Mouse (Mus musculus) liver, embryonic 14.5 days (tissue): ENCODE data around the gene Pcdh15. TPM values are rescaled to one million over a fixed set of nuclear protein-coding genes. Genes with fewer than 3 reads are reported as not detected.

ENCODE experiments used
- ATAC-seq: fragments of 200-750 bp; cut with Nextera tagmentation; 2 replicates; pipeline ENCODE4 v1.8.0; 2017; ENCODE audit warnings: moderate number of reproducible peaks, mild to moderate bottlenecking, moderate library complexity; ENCODE audit not compliant: insufficient read depth
- DNase-seq, 3 experiments: peaks; one replicate each; pipeline ENCODE4 v3.0.0-alpha.2; 2012 to 2013; ENCODE audit warnings: low read depth in 3 of 3, low spot score in 3 of 3
- H3K27ac ChIP-seq: fragments of 300-500 bp; sonication (generic); 2 replicates; pipeline ENCODE4 v1.5.1; 2014; ENCODE audit warnings: moderate library complexity, mild to moderate bottlenecking, control low read depth, inconsistent platforms
- H3K27me3 ChIP-seq: fragments of 300-500 bp; sonication (generic); 2 replicates; pipeline ENCODE4 v1.6.1; 2014; ENCODE audit warnings: mild to moderate bottlenecking, low read length, moderate library complexity; ENCODE audit not compliant: control insufficient read depth, insufficient read depth
- H3K36me3 ChIP-seq: fragments of 300-500 bp; sonication (generic); replicated peaks from 2 replicates; pipeline ENCODE4 v1.6.1; 2014; ENCODE audit warnings: low read depth; ENCODE audit not compliant: control insufficient read depth, insufficient read depth
- H3K4me1 ChIP-seq, 2 experiments: fragments of 200-500 bp in 1 of 2; fragments of 300-500 bp in 1 of 2; sonication (generic) in 1 of 2; replicated peaks; 2 replicates each; pipeline ENCODE4 v1.6.1; 2012 to 2014; ENCODE audit warnings: antibody characterized with exemption in 1 of 2, inconsistent platforms in 1 of 2, low read length in 1 of 2; ENCODE audit not compliant: control insufficient read depth in 2 of 2, insufficient read depth in 2 of 2
- H3K4me2 ChIP-seq: fragments of 300-500 bp; sonication (generic); 2 replicates; pipeline ENCODE4 v1.6.1; 2014; ENCODE audit warnings: low read depth, mild to moderate bottlenecking, control low read depth, moderate library complexity
- H3K4me3 ChIP-seq, 2 experiments: fragments of 200-500 bp in 1 of 2; fragments of 300-500 bp in 1 of 2; sonication (generic) in 1 of 2; 2 replicates each; pipeline ENCODE4 v1.5.1; 2012 to 2014; ENCODE audit warnings: low read depth in 2 of 2, low read length in 2 of 2, mild to moderate bottlenecking in 2 of 2, control low read depth in 1 of 2, inconsistent platforms in 1 of 2, moderate library complexity in 1 of 2; ENCODE audit not compliant: insufficient read depth in 1 of 2
- H3K9ac ChIP-seq: fragments of 300-500 bp; sonication (generic); replicated peaks from 2 replicates; pipeline ENCODE4 v1.6.1; 2014; ENCODE audit warnings: mild to moderate bottlenecking, control low read depth, moderate library complexity
- H3K9me3 ChIP-seq: fragments of 300-500 bp; sonication (generic); 2 replicates; pipeline ENCODE4 v1.6.1; 2016; ENCODE audit warnings: low read length, mixed read lengths; ENCODE audit not compliant: control insufficient read depth
- CTCF ChIP-seq: IDR thresholded peaks from 2 replicates; pipeline ENCODE4 v1.5.1; 2016; ENCODE audit warnings: antibody characterized with exemption, low read depth, control low read depth
- EP300 ChIP-seq: IDR thresholded peaks from 2 replicates; pipeline ENCODE4 v1.6.1; 2016; ENCODE audit warnings: antibody characterized with exemption, low read depth
- WGBS: fragments of 180-500 bp; shearing (Covaris S2); extraction: QIAGEN DNeasy Blood & Tissue Kit; methylation state at CpG from one replicate; pipeline ENCODE4 v1.1.7; 2014; ENCODE audit not compliant: insufficient replicate concordance; 5-methylcytosine and 5-hydroxymethylcytosine counted together
- polyA plus RNA-seq, 2 experiments: library from polyadenylated mRNA; depleted of rRNA in 1 of 2; stranded (reverse) in 1 of 2; unstranded in 1 of 2; fragments of >200 nt; fragmentation: Nextera tagmentation in 1 of 2; extraction: Ambion mirVana in 1 of 2; gene quantifications; 2 replicates each; pipeline versions ENCODE4 v1.2.1 to v1.2.3; 2012 to 2014

Gene Pcdh15
- polyA plus RNA-seq, 2 experiments: 0.02 TPM; not detected in 1

DNA sequence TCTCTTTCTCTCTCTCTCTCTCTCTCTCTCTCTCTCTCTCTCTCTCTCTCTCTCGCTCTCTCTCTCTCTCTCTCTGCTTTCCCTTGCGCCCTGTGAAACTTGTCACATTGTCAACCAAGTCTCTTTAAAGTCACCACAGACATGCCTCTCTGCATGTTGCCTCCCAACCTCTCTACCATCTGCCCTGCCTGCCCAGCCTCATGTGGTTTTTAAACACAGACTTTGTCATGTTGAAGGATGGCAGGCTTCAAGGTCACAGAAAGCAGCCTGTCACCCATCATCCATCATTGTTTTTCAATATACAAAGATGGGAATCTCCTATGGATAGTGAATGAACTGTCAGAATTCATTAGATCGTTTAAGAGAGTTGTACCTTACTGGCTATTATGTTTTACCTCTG lies 1207.9 kb downstream of the Pcdh15 start:
- no peak for TF ChIP-seq EP300
- no peaks in the 10 kb centered on the region for H3K9me3 ChIP-seq
- no peaks in the 10 kb centered on the region for H3K4me1 ChIP-seq
- no peak overlapping the region for H3K27ac ChIP-seq
- H3K36me3 ChIP-seq: no peaks in the 10 kb centered on the region
- 73% methylated on average over 3 of the region's 3 CpGs for WGBS
- H3K4me3 ChIP-seq: no peak overlapping the region
- no peaks in the 10 kb centered on the region for H3K27me3 ChIP-seq
- DNase-seq (no peak), ATAC-seq (no peak)
- H3K4me2 ChIP-seq: no peak overlapping the region
- H3K9ac ChIP-seq: no peak overlapping the region

DNA sequence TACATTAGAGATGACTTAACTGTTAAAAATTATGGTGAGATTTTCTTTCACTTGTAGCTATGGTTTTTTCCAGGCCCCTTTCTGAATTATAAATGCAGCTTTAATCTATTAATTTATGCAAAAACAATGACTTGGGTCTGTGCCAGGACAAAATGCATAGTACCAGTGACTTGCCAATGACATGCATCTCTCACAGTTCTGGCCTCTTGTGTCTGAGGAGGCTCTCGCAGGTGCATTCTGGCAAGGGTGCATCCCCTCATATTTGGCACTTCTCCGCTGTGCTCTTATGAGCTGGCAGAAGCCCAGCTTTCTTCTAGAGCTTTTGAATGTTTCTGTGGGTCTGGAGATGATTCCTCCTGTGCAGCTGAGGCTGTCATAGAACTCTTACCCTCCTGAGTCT lies 1216.9 kb downstream of the Pcdh15 start:
- H3K27me3 ChIP-seq: no peaks in the 10 kb centered on the region
- H3K9me3 ChIP-seq: no peaks in the 10 kb centered on the region
- no peak overlapping the region for H3K4me2 ChIP-seq
- 67% methylated on average over 2 of the region's 2 CpGs for WGBS
- DNase-seq (no peak), ATAC-seq (no peak)
- H3K9ac ChIP-seq: no peak overlapping the region
- H3K36me3 ChIP-seq: no peaks in the 10 kb centered on the region
- H3K4me1 ChIP-seq: no peaks in the 10 kb centered on the region
- TF ChIP-seq EP300: no peak
- no peak for TF ChIP-seq CTCF
- H3K27ac ChIP-seq: no peak overlapping the region
- no peak overlapping the region for H3K4me3 ChIP-seq

DNA sequence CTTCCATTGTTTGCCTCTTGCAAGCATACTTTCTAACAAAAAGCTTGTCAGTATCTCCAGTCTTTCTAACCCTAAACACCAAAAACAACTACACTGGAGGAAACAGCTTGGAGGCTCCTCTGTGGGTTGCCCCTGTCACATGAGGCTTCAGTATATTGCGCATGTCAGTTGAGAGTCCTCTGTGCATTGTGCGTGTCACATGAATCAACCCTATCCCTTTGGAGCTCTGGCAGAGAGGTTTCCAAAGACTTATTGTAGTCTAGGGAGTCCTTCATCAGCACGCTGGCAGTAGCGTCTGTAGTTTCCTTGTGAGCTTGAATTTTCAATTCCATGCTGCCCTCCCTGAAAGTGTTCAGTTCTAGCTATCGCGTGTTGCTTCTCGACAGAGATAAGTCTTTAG lies 1236.3 kb downstream of the Pcdh15 start:
- Histone ChIP-seq H3K4me2 (no peak overlapping the region), H3K27me3 (no peaks in the 10 kb centered on the region), H3K4me1 (no peaks in the 10 kb centered on the region), H3K27ac (no peak overlapping the region), H3K36me3 (no peaks in the 10 kb centered on the region), H3K9ac (no peak overlapping the region), H3K4me3 (no peak overlapping the region), H3K9me3 (no peaks in the 10 kb centered on the region)
- whole genome bisulfite sequencing: 86% methylated on average over 7 of the region's 7 CpGs
- no peak for TF ChIP-seq CTCF
- TF ChIP-seq EP300: no peak
- DNase-seq (no peak), ATAC-seq (no peak)

DNA sequence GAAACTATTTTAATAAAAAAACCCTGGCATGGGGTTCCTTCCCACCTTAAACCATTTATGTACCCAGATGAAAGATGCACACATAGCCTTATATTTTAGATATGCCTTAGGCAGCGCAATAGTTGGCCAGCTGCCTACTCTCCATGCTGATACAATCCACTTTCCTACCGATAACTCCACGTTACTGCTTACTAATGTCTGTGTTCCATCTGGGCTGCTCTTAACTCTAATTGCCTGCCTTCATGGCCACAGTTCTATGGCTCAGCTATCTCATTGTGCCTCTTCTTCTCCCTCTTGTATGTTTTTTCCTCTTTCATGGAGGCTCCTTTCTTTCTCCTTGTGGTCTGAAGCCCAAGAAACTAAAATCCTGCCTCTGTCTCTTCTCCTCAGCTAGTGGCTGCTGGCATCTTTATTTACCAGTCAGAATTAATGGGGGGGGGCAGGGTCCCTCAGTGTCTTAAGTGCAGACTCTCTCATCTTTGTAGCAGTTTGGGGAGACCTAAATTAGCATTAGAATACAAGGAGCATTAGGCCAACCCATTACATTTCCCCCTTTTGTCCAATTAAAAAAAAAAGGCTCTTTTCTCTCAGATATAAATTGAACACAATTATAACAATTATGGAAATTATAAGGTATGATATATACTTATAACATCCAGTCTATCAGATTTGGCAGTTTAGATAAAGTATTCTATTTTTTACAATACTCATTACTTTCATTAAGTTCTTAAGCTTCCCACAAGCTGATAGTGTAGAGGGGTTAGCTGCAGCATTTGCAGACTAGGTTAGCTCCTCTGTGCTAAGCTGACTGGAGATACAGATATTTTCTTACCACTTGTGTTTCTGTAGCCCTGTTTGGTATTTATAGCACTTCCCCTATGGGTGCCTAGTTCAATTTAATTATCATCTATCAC lies 1240.4 kb downstream of the Pcdh15 start:
- ATAC-seq (no peak), DNase-seq (no peak)
- H3K4me2 ChIP-seq: no peak overlapping the region
- no peaks in the 10 kb centered on the region for H3K4me1 ChIP-seq
- H3K9ac ChIP-seq: no peak overlapping the region
- no peak overlapping the region for H3K27ac ChIP-seq
- H3K27me3 ChIP-seq: no peaks in the 10 kb centered on the region
- no peak overlapping the region for H3K4me3 ChIP-seq
- H3K9me3 ChIP-seq: no peaks in the 10 kb centered on the region
- 55% methylated on average over 3 of the region's 3 CpGs for WGBS
- H3K36me3 ChIP-seq: no peaks in the 10 kb centered on the region
- TF ChIP-seq EP300: no peak

DNA sequence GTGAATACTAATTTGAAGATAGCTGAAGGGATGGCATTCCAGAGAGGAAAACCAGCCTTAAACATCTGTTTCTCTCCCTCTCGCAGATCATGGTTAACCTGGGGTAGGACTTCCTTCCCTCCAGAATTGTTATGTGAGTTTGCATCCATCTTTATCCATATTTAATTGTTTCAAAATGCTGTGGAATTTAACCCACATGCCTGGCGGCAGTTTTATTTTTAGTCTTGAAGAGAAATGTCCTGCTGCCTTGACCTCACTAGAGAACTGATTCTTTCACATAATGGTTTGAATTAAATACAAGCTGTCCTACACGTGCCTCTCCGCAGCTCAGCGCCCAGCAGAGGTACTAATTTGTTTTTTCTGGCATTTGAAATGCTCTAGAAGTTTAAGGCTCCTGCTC lies 1260.4 kb downstream of the Pcdh15 start:
- 48% methylated on average over 5 of the region's 5 CpGs for WGBS
- Histone ChIP-seq H3K4me2 (no peak overlapping the region), H3K9ac (no peak overlapping the region), H3K27me3 (no peaks in the 10 kb centered on the region), H3K9me3 (no peaks in the 10 kb centered on the region), H3K4me1 (no peaks in the 10 kb centered on the region), H3K27ac (no peak overlapping the region), H3K36me3 (no peaks in the 10 kb centered on the region), H3K4me3 (no peak overlapping the region)
- no peak for DNase-seq
- no peak for TF ChIP-seq EP300
- no peak for TF ChIP-seq CTCF
- no peak for ATAC-seq
